Mouse (Mus musculus): ENCODE measurements around the gene Zfpm1. TPM values are rescaled to one million over a fixed set of nuclear protein-coding genes. Genes with fewer than 3 reads are reported as not detected.

Gene Zfpm1
- total RNA-seq, 2 experiments from 2014 or later: 25.5 to 26.9 TPM

DNA sequence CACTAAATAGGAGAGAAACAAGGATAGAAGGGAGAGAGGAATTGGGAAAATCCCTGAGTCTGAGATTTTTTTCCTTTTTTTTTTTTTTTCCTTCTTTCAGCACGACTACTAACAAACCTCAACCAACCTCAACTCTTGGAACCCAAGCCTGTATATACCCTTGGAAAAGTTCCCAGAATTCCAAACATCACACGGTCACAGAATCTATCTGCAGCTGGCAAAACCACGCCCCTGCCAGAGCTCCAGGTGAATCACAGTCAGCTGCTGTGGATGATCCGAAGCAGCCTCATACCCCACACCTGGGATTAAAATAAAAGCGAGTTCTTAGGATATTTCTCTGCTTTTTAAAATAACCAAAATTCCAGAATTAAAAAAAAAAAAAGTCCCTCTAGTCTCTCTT lies 60.4 kb downstream of the Zfpm1 start:
- no peak for DNase-seq
- intact Hi-C loops (cut with DNase I): no loop called here

DNA sequence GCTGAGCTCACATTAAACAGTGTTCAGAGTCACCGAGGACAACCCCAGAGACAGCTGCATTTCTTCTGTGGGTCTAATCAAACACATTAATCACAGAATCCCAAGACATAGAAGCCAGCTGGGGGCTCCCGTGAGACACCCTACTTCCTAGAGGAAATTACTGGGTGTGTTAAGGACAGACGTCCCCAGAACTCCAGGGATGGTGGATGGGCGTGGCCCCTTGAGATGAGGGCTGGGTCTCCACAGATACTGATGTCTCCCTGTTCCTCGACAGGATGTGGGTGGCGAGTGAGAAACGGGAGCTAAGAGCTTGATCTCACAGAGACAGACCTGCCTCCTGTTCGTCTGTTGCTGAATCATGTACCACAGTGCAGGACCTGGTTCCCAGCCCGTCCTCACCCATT lies 60.9 kb downstream of the Zfpm1 start:
- peak; percentile 53 to 54 for DNase-seq
- intact Hi-C loops (cut with DNase I): no loop called here

DNA sequence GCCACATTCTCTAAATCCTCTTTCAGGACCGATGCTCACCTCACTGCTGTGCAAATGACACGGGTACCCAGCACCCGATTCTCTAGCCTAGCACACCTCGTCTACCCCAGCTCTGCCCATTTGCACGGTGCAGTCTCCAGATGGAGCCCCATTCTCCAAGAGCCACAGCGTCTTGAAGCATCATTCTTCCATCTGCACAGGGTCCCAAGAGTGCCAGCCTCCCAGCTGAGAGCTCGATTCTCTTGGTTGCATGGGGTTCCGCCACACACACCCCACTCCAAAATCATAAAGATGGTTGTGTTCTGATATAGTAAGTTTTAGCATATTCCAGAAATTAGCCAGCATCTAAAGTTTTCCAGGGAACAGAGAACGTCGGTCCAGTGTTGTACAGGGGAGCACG lies 61.4 kb downstream of the Zfpm1 start:
- intact Hi-C loops (cut with DNase I): no loop called here
- no peak for DNase-seq

DNA sequence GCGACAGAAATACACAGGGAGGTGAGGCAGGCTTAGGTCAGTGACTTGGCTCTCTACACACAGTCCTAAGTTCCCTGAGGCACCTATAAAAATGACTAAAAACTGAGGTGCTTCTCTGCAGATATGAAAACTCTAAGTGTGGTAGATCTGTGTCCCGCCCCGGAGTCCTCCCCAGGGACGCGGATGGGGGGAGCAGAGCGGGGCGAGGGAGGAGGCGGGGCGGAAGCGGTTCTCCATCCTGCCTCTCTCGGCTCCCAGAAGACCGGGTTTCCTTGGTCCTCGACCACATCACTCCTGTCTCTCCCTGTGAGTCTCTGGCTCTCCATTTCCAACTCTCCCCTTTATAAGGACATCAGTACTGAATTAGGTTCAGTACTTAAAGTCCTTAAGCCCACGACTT lies 61.8 kb downstream of the Zfpm1 start:
- peak; percentile 57 to 63 for DNase-seq
- intact Hi-C loops (cut with DNase I): no loop called here

DNA sequence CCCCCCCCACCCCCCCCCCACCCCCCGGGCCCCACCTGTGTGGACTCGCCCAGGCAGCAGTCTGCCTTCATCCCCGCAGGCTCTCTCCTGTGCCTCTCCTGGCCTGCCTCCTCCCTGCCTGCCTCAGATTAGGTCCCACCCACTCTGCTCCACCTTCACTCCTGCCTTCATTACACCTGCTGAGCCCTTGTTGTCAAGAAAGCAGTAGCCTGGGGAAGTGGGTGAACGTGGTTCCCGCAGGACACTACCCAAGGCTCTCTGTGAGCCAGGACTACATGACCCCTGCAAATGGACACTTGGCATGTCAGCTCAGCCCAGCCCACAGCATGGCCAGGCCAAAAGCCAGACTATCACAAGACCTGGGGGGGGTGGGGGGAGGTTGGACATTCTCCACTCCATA lies 62.3 kb downstream of the Zfpm1 start:
- no peak for DNase-seq
- intact Hi-C loops (cut with DNase I): no loop called here

DNA sequence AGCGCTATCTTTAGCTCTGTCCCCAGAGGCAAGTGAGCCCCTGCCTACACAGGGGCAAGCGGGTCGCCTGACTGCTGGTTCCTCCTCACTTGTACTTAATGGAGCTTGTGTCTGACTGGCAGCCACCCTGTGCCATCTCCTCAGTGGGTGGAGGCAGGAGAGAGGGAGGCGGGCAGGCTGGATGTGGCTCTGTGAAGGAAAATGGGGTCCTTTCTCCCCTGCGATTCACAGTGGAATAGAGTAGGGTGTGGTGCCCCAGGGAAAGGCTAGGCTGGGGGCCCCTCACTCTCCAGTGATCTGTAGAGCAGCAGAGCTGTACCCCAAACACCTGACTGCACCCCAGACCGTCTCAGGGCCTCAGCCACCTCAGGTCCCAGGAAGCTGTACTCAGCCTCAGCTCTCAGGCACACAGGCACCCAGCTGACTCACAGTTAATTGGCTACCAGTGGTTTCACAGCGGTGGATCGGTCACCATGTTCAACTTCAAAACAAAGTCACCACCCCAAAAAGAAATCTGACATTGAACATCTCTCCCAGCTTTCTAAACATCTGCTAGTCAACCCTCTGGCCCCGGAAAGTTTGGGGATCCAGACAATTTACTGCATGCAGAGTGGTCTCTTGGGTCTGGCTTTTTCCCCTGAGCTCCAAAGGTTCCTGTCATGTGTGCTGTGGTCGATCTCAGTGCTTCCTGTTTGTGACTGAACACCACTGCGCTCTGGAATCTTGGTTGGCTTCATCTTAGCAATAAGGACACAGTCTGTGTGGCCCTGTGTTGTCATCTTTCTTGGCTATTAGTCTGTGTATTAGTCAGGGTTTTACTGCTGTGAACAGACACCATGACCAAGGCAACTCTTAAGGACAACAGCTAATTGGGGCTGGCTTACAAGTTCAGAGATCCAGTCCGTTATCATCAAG lies 63.5 kb downstream of the Zfpm1 start:
- no peak for DNase-seq
- intact Hi-C loops (cut with DNase I): no loop called here

DNA sequence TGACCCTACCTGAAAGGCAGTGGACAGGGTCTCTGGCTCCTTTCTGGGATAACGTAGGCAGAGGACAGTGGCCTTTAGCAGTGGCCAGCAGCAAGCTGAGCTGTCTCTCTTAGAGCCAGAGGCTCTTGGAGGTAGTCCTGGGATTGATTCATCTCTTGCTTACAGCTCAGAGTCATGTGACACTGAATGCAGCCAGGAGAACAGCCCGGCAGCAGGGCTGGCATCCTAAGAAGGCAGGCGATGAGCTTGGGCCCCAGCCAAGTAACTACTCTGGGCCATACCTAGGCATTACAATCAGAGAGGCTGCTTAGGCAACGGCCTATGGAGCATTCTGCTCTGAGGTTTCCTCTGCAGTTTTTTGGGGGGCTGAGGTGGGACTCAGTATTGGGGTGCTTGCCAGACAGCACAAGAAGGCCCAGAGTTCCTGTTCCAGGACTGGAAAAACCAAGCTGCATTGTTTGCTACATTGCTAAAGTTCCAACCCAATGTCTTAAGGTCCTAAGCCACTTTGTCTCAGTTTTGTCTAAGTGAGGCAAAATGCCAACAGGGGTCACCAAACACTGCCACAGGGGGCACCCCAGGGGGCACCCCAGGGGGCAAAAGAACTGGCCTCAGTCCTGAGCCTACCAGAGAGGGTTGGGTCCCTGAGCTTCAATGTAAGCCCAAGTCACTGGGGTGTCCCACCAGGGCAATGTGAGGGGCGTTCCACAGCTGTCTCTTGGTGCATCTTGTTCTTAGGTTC lies 66.0 kb downstream of the Zfpm1 start:
- peak; percentile 41 to 53 for DNase-seq
- intact Hi-C loops (cut with DNase I): no loop called here

DNA sequence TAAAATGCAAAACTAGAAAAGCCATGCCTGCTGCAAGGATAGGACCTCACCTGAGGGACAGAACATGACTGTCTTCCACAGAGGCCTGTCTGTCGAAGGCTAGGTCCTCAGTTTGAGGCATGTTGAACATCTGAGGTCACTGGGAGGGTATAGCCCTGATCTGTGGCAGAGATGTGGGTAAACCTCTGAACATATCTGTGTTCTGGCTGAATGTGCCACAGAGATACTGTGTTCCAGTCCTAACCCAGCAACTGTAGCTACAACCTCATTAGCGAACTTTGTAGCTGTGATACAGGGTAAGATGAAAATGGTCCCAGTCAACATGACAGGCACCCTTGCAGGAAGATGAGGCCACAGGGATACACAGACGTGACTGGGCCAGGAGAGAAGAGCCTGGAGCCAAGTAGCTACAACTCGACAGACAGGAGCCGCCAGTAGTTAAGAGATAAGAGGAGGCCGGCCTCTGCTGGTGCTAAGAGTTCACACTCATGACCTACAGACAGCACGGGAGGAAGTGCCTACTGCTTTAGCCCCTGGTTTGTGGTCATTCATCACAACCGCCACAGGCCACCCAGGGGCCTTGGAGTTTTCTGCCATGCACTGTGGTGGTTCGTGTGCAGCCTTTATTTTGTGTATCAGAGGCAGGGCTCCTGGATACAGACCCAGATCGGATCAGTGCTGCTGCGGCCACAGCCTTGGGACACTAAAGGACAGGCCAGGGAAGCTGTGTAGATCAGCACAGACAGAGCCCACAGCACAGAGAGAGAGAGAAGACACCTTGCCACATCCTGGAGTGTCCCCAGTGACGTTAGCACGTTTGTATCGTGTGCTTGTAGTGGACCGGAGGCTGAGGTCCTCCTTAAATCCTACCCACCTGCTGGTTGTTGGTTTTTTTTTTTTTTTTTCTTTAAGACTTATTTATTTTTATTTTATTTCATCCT lies 67.7 kb downstream of the Zfpm1 start:
- DNase-seq: peak in 1 of 2 experiments; percentile 10
- intact Hi-C loops (cut with DNase I): no loop called here

DNA sequence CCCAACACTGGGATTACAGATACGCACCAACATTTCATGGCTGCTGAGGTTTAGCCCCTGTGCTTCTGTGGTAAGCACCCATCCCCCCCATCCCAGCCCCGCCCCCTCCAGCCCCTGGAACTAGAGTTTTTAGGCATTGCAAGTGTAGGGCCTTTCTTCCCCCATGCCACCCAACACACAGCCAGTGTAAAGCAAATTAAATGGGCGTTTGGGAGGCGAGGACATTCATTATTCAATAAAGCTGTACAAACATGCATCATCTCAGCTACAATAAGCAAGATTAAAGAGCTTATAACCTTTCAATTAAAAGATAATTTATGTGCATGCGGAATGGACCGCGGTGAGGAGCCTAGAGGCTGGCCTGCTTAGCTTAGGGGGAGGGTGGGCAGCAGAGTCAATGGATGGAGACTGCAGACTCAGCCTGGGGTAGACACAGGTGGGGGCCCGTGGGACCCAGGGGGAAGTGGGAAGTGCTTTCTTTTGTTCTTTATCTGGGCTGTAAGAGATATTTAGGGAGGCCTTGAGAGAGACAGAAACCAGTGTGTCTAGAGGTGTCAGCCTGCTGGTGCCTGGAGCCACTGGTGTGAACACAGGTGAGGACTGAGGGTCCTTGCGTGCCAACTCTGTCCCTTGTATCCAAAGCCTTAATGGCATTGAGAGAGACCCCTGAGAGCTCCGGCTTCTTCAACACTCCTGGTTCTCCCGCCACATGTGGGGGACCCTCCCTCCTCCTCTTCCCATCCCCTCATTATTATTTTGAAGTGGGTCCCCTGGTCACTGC lies 68.6 kb downstream of the Zfpm1 start:
- no peak for DNase-seq
- intact Hi-C loops (cut with DNase I): no loop called here

DNA sequence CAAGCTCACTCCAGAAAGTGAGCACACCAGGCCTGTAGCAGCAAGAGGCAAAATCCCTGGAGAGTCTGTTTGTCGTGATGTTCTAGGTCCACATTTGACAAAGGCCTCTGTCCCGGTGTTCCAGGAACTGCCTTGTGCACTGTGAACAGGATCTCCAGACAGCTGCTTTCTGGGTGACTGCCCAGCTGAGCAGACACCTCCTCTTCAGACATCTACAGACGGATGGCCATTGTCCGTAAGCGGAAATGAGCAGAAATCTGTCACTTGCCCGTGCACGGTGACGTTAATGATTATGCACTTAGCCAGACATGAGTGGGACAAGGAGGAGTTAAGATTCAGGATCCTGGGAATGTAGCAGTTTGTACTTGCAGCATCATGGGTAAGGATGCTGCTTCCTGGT lies 72.2 kb downstream of the Zfpm1 start:
- intact Hi-C loops (cut with DNase I): no loop called here
- DNase-seq: no peak

DNA sequence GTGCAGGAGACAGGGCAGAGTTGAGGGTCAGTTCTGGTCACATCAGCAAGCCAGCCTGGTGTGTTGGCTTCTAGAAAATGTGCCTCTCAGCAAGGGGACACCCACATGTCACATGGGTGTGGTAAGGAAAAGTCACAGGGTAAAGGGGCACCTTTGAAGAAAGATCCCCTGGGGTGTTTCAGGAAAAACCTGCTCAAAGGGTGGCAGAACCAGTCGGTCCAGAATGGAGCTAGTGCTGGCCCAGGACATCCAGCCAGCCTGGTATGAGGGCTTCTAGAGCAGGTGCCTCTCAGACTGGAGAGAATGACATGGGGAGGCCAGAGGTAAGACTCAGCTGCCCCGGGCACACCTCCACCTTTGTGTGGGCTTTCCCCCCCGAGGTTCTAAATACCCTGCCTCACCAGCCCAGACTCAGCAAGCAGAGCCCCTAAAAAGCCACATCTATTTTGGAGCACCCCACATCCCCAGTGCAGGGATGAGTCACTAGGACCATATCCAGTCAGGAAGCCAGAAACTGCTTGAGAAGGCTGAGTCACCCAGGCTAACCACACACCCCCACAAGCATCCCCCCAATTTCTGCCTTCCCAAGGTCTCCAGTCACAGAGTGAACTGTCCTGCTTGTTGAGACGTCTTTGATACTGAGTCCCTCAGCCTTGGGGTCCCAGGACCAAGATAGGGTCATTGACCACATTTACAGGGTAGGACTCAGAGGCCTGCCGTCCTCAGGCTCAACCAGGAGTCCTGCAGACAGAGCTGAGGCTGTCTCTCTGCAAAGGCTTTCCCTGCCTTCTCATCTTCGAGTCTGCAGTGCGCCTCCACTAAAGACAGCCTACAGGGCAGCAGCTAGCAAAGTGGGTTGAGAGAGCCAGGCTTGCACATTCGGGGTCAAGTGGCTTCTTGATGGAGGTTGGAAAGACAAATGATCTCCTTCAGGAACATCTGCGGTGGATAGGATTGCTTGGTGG lies 74.0 kb downstream of the Zfpm1 start:
- no peak for DNase-seq
- intact Hi-C loops (cut with DNase I): no loop called here

DNA sequence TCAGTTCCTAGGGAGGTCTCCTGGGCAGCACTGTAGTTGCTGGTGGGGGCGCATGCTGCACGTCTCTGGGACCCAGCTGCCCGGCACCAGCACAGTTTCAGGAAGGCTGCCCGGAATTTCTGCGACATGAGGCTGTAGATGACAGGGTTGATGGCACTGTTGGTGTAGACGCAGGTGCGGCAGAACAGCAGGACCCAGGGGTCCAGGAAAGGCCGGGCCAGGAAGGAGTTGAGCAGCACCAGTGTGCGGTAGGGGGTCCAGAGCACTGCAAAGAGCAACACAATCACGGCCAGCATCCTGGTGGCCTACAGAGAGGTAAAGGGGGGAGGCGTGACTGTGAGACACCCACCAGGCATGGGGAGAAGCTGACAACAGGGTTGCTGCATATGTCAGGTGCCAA lies 75.3 kb downstream of the Zfpm1 start:
- no peak for DNase-seq
- intact Hi-C loops (cut with DNase I): no loop called here

DNA sequence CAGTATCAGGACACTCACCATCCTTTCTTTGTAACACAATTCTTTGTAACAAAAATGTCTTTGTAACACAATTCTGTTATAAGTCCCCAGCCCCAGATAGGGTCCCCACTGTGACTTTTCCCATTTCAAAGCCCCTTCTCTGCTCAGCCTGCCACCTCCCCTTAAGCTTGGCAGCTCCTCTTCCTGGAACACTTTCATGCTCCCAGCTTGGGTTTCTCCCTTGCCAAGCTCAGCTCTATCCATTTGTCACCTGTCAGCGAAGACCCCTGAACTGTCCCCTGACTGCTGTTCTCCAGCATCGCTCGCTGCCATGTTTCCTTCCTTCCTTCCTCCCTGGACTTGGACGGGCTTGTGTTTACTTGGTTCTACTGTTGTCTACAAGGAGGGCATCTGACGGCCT lies 75.7 kb downstream of the Zfpm1 start:
- intact Hi-C loops (cut with DNase I): no loop called here
- DNase-seq: no peak

DNA sequence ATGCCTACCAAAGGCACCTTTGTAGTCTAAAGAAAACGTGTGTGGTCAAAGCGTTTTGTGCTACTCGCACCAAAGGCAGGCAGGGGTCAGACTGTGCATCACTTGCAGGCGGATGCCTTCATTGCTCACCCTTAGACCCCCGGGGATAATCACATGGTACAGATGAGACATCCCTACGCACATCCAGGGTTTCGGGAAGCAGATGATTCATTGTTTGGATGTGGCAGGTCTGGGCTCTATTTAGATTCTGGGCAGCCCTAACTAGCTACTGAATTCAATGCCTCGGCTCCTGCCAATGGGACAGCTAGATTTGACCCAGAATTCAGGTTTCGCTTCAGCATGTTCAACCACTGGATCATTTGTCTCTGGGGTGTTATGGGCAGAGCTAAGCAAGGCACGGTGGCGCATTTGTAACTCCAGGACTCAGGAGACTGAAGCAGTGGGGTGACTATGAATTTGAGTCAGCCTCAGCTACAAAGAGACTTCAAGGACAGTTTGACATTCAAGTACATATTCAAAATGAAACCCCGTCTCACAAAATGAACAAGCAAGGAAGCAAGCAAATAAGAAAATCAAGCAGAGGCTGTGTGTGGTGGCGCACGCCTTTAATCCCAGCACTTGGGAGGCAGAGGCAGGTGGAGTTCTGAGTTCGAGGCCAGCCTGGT lies 77.3 kb downstream of the Zfpm1 start:
- DNase-seq: no peak

DNA sequence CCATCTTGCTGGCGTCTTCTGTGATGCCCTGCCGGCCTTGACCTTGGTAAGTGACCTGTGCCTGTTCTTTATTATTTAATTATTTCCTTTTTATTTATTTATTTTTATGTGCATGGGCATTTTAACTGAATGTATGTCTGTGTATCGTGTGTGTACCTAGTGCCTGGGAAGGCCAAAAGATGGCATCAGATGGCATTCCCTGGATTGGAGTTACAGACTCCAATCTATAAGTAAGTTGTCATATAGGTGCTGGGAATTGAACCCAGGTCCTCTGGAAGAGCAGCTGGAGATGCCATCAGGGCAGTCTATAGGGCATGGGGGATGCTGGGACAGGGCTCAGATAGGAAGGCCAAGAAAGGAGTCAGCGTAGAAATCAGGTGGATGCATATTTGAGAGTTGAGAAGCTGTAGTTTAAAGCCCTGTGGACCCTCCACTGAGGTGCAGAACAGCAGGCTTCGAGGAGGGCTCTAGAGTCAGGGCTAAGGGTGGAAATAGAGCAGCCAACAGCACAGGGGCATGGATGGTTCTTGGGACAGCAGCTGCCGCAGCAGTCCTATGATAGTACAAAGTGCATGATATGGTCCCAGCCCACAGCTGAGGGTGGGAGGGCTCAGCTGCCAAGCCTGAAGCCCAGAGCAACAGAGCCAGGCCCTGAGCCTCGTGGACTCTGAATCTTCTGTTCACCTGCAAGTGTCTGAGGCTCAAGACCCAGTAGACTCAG lies 78.9 kb downstream of the Zfpm1 start, which contains the start of gene Trhr2:
TSS of gene Trhr2 (minus strand) at position 51 of the 721 bp plus-strand sequence.
- intact Hi-C loops (cut with DNase I): no loop called here
- DNase-seq: no peak

More for the DNA sequence above, 77.3 kb downstream of the Zfpm1 start:
- intact Hi-C loops (cut with DNase I): no loop called here

DNA sequence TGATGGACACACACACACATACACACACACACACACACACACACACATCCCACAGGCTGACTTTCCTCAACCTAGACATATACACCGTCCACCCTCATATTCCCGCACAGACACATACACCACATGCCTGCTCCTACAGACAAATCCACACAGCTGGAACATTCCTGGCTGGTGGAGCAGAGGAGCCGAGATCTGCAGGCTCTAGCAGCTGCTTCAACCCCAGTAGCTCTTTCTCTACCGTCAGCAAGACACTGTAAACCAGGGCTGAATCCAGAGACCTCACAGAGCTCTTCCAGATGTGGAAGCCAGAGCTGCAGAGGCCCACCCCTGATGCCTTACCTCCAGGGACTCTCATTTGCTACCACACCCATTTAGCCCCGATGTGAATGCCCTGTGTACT lies 80.3 kb downstream of the Zfpm1 start:
- intact Hi-C loops (cut with DNase I): no loop called here
- DNase-seq: no peak

DNA sequence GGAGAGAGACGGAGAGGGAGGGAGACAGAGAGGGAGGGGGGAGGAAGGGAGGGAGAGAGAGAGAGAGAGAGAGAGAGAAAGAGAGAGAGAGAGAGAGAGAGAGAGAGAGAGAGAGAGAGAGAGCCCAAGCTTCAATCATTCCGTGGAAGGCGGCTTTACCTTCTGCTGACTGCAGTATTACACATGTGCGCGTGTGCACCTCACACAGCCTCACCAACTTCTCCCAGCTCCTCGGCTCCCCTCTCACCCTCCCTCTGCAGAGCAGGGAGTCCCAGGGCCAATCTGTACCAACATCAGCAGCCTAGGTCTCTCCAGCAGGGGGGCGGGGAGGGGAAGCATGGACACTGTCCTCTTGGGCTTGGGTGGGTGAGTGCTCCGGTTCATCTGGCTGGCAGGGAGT lies 81.0 kb downstream of the Zfpm1 start:
- no peak for DNase-seq

DNA sequence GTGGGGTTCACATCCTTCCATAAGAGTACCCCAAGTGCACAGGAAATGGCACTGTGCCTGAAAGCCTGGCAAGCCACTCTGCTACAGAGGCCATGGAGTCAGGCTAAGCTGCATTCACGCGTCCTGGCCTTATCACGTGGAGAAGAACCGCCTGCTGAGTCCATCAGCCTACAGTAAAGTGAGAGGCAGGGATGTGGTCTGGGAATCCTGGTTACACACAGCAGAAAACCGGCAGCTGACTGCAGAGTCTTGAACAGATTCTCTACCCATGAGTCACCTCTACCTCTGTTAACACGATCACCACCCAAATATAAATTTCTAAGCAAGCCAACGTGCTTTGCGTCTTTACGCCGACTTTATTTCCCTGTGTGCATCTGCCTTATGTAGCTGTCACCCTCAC lies 86.6 kb downstream of the Zfpm1 start:
- no peak for DNase-seq
- intact Hi-C loops (cut with DNase I): no loop called here

More for the DNA sequence above, 81.0 kb downstream of the Zfpm1 start:
- intact Hi-C loops (cut with DNase I): no loop called here

Data from heart, postnatal 14 days (tissue).